Mouse (Mus musculus) ES-E14 (cell line): ENCODE measurements at regions not wholly inside any gene's neighbourhood (a gene's known extent, or its start where the extent isn't known, plus 50 kb on each side); places are given as distances from the start of the nearest gene placed in this dataset.

ENCODE experiments used
- CHD2 ChIP-seq: IDR thresholded peaks from 2 replicates; pipeline ENCODE4 v1.6.1; 2014; ENCODE audit warnings: mild to moderate bottlenecking, low read depth, low read length, inconsistent platforms
- HCFC1 ChIP-seq: IDR thresholded peaks from 2 replicates; pipeline ENCODE4 v1.6.1; 2012; ENCODE audit warnings: low read length, inconsistent platforms, borderline replicate concordance; ENCODE audit not compliant: insufficient read depth
- MAFK ChIP-seq: IDR thresholded peaks from 2 replicates; pipeline ENCODE4 v1.6.1; 2014; ENCODE audit warnings: mild to moderate bottlenecking, low read depth, low read length, inconsistent platforms; ENCODE audit not compliant: insufficient read depth
- ZC3H11A ChIP-seq: IDR thresholded peaks from 2 replicates; pipeline ENCODE4 v1.6.1; 2012; ENCODE audit warnings: low read depth, mild to moderate bottlenecking, inconsistent platforms, low read length, borderline replicate concordance
- ZNF384 ChIP-seq: IDR thresholded peaks from 2 replicates; pipeline ENCODE4 v1.6.1; 2012; ENCODE audit warnings: low read depth, low read length, inconsistent platforms

- TF ChIP-seq ZNF384 (no peak), ZC3H11A (no peak), CHD2 (no peak), MAFK (no peak), HCFC1 (no peak)
Measured at GRCm38 (mm10) chr7:117260596-117260995, 120.2 kb upstream of the Xylt1 start.
